Mouse (Mus musculus): ENCODE measurements around the gene Eloa. TPM values are rescaled to one million over a fixed set of nuclear protein-coding genes. Genes with fewer than 3 reads are reported as not detected.

The Eloa gene
- total RNA-seq, 2 experiments from 2014 or later, result 50.2 to 51.4 TPM

GRCm38 (mm10) chr4:135954241-135954640 is 67.3 kb downstream of the Eloa start:
- peak; percentile 77 for DNase-seq

Other genes with a start within 250 kb of the Eloa start
- 10 to 100 TPM; 47.2 to 59.0 TPM for gene Srsf10, start 166.0 kb downstream of the Eloa start, total RNA-seq (2021)
- 10 to 100 TPM; 59.0 to 71.8 TPM for gene Pnrc2, start 147.9 kb downstream of the Eloa start, total RNA-seq (2021)
- gene Cnr2, start 126.4 kb downstream of the Eloa start, total RNA-seq (2021), result under 1 TPM; 0.75 to 0.95 TPM
- gene Fuca1, start 101.0 kb downstream of the Eloa start, total RNA-seq (2021), result 10 to 100 TPM; 36.1 to 41.4 TPM
- gene Hmgcl, start 75.3 kb downstream of the Eloa start, total RNA-seq (2021), result 10 to 100 TPM; 43.7 to 49.2 TPM
- 1 to 10 TPM; 2.8 to 4.0 TPM for gene Gale, start 58.0 kb downstream of the Eloa start, total RNA-seq (2021)
- 10 to 100 TPM; 31.4 to 35.0 TPM for gene Lypla2, start 49.1 kb downstream of the Eloa start, total RNA-seq (2021)
- gene Pithd1, start 34.5 kb downstream of the Eloa start, total RNA-seq (2021), result 10 to 100 TPM; 22.0 to 23.5 TPM
- 100 to 1,000 TPM; 419 to 459 TPM for gene Rpl11, start 31.7 kb upstream of the Eloa start, total RNA-seq (2021)
- gene Id3, start 121.7 kb upstream of the Eloa start, total RNA-seq (2021), result 10 to 100 TPM; 33.3 to 48.8 TPM
- gene E2f2, start 150.6 kb upstream of the Eloa start, total RNA-seq (2021), result 10 to 100 TPM in 1 of 2 experiments, 1 to 10 TPM in 1; 6.9 to 11.0 TPM
- gene Asap3, start 184.6 kb upstream of the Eloa start, total RNA-seq (2021), result 10 to 100 TPM in 1 of 2 experiments, 1 to 10 TPM in 1; 7.2 to 10.1 TPM
- 100 to 1,000 TPM; 199 to 247 TPM for gene Tcea3, start 226.0 kb upstream of the Eloa start, total RNA-seq (2021)